Mouse (Mus musculus): Measurements from ENCODE around the gene Pik3c2b. TPM values are rescaled to one million over a fixed set of nuclear protein-coding genes. Genes with fewer than 3 reads are reported as not detected.

The Pik3c2b gene
- 15.7 and 18.7 TPM in 2 replicates for polyA plus RNA-seq (2015; fragmentation: Nextera tagmentation; extraction: Ambion mirVana)

DNA sequence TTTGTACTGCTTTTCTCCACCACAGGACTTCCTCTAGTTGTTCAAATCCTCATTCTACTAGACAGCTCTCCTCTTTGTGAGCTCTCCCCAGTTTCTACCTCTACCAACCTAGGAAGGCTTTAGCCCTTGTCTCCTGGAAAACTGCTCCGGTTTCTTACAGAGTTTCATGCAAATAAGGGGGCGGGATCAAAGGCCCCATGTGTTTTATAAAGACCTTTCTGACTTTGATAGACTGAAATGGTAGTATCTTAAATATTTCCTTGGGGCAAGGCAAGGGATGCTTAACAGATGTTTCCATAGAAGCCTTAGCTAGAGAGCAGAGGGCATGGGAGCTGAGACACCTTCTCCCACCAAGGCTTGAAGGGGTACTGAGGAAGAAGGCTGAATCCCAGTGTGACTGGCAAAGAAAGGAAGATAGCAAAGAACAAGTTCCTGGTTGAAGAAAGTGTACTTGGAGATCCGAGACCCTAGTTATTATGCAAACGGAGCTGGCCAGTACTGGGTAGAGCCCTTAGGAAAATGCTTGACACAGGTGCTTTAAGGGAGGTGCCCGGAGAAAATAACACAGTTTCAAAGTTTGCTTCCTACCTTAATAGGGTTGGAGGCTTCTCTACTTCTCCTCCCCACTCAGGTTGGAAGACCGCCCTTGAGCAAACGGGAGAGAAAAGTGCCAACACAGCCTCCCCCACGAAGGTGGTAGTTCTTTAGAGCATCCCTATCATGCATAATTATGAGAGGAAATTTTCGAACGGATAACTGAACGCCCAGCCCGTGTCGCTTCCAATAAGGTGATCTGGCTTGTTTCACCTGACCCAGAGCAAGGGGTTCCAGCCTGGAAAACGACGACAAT is at the start of gene Pik3c2b:
Gene Pik3c2b (plus strand): TSS at position 657 of the 850 bp plus-strand sequence.
- ATAC-seq (replicated peaks): peak; percentile 30; the same call in 1 of the 2 replicates
- WGBS: 3% methylated on average over 15 of the region's 15 CpGs
- Histone ChIP-seq H3K4me2 (replicated peaks) (peak within 1 kb of the TSS; percentile 59), H3K4me3 (peak within 1 kb of the TSS; percentile 56), H3K9me3 (no peaks in the 10 kb centered on the region), H3K36me3 (no peaks in the 10 kb centered on the region), H3K9ac (replicated peaks) (peak within 1 kb of the TSS; percentile 93), H3K27ac (replicated peaks) (peak within 1 kb of the TSS; percentile 93), H3K27me3 (no peaks in the 10 kb centered on the region), H3K4me1 (peaks cover 42% of the 10 kb centered on the region)

- Histone ChIP-seq H3K4me1 (no peaks in the 10 kb centered on the region), H3K4me3 (no peak overlapping the region), H3K9me3 (no peaks in the 10 kb centered on the region), H3K9ac (replicated peaks) (no peak overlapping the region), H3K36me3 (peaks cover 73% of the 10 kb centered on the region), H3K4me2 (replicated peaks) (no peak overlapping the region), H3K27me3 (no peaks in the 10 kb centered on the region), H3K27ac (replicated peaks) (no peak overlapping the region)
- ATAC-seq (replicated peaks): no peak
- 96% methylated on average over 6 of the region's 6 CpGs for WGBS
Observed at GRCm38 (mm10) chr1:133000347-133000746, 45.1 kb upstream of the Pik3c2b start.

DNA sequence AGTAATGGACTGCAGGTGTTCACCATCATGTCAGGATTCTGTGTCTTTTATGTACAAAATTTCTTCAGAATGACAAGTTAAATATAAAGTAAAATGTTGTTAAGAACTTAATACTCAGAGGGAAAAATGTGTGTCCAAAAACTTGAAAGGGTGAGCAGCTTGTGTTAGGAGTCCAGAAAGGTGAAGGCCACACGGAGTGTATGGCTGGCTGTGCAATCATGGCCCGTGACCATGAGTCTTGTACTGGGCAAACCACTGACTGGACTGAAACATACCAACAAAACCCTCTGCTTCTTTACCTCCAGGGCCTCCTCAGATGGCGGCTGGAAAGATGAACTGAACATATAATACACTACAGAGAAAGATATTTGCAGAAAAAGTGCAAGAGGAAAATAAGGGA is 38.9 kb upstream of the Pik3c2b start:
- Histone ChIP-seq H3K9ac (replicated peaks) (no peak overlapping the region), H3K27ac (replicated peaks) (no peak overlapping the region), H3K4me3 (no peak overlapping the region), H3K9me3 (no peaks in the 10 kb centered on the region), H3K36me3 (peaks cover 54% of the 10 kb centered on the region), H3K4me2 (replicated peaks) (no peak overlapping the region), H3K27me3 (no peaks in the 10 kb centered on the region), H3K4me1 (no peaks in the 10 kb centered on the region)
- no peak for ATAC-seq (replicated peaks)
- WGBS: 90% methylated on average over 3 of the region's 3 CpGs

GRCm38 (mm10) chr1:133011955-133012841 is 33.3 kb upstream of the Pik3c2b start:
- Histone ChIP-seq H3K4me2 (replicated peaks) (no peak overlapping the region), H3K27me3 (no peaks in the 10 kb centered on the region), H3K27ac (replicated peaks) (no peak overlapping the region), H3K9ac (replicated peaks) (no peak overlapping the region), H3K9me3 (no peaks in the 10 kb centered on the region), H3K4me3 (no peak overlapping the region), H3K36me3 (peaks cover 59% of the 10 kb centered on the region), H3K4me1 (no peaks in the 10 kb centered on the region)
- no peak for ATAC-seq (replicated peaks)
- 90% methylated on average over 12 of the region's 13 CpGs for WGBS

DNA sequence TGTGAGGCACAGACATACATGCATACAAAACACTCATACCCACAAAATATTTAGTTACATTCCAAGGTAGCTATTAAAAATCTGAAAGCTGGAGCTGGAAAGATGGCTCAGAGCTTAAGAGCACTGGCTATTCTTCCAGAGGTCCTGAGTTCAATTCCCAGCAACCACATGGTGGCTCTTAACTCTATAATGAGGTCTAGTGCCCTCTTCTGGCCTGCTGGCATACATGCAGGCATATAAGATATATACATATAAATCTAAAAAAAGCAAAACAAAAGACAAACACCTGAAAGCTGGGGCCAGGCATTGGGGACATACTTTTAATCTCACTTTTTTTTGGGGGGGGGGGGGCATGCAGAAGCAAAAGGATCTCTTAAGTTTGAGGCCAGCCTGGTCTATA is 32.1 kb upstream of the Pik3c2b start:
- H3K36me3 ChIP-seq: peaks cover 62% of the 10 kb centered on the region

GRCm38 (mm10) chr1:133014196-133014595 is 31.3 kb upstream of the Pik3c2b start:
- no peak overlapping the region for H3K27ac ChIP-seq (replicated peaks)
- no peaks in the 10 kb centered on the region for H3K27me3 ChIP-seq
- no peak overlapping the region for H3K4me2 ChIP-seq (replicated peaks)
- WGBS: 86% methylated on average over 1 of the region's 1 CpGs
- no peak for ATAC-seq (replicated peaks)
- no peaks in the 10 kb centered on the region for H3K4me1 ChIP-seq
- peaks cover 62% of the 10 kb centered on the region for H3K36me3 ChIP-seq
- no peaks in the 10 kb centered on the region for H3K9me3 ChIP-seq
- no peak overlapping the region for H3K4me3 ChIP-seq
- H3K9ac ChIP-seq (replicated peaks): no peak overlapping the region

More for the DNA sequence above, 32.1 kb upstream of the Pik3c2b start:
- no peak overlapping the region for H3K9ac ChIP-seq (replicated peaks)
- no peak for ATAC-seq (replicated peaks)
- H3K4me3 ChIP-seq: no peak overlapping the region
- no peaks in the 10 kb centered on the region for H3K4me1 ChIP-seq
- H3K9me3 ChIP-seq: no peaks in the 10 kb centered on the region
- H3K27me3 ChIP-seq: no peaks in the 10 kb centered on the region
- H3K27ac ChIP-seq (replicated peaks): no peak overlapping the region
- no peak overlapping the region for H3K4me2 ChIP-seq (replicated peaks)

DNA sequence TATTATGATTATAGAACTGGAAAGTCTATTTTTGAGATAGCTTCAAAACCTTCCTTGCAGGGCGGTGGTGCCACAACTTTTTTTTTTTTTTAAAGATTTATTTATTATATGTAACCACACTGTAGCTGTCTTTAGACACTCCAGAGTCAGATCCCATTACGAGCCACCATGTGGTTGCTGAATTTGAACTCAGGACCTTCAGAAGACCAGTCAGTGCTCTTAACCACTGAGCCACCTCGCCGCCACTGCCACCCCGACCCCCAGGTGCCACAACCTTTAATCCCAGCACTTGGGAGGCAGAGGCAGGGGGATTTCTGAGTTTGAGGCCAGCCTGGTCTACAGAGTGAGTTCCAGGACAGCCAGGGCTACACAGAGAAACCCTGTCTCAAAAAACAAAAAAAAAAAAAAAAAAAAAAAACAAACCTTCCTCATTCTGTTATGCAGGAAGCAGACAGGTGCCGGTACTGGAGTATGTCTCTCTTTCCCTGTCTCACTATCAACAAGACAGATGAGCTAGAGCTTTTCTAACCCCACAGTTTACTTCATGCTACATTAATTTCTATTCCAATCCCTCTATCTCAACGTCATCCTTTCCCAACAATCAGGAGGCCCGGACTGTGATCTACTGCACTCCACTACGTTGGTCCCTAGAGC is 28.6 kb upstream of the Pik3c2b start:
- Histone ChIP-seq H3K36me3 (peaks cover 48% of the 10 kb centered on the region), H3K4me2 (replicated peaks) (no peak overlapping the region), H3K9ac (replicated peaks) (no peak overlapping the region), H3K4me1 (no peaks in the 10 kb centered on the region), H3K27ac (replicated peaks) (no peak overlapping the region), H3K9me3 (no peaks in the 10 kb centered on the region), H3K27me3 (no peaks in the 10 kb centered on the region), H3K4me3 (no peak overlapping the region)
- WGBS: 97% methylated on average over 9 of the region's 9 CpGs
- ATAC-seq (replicated peaks): no peak

GRCm38 (mm10) chr1:133018580-133018979 is 26.9 kb upstream of the Pik3c2b start:
- Histone ChIP-seq H3K4me1 (no peaks in the 10 kb centered on the region), H3K36me3 (peaks cover 40% of the 10 kb centered on the region)
- 94% methylated on average over 2 of the region's 2 CpGs for WGBS

DNA sequence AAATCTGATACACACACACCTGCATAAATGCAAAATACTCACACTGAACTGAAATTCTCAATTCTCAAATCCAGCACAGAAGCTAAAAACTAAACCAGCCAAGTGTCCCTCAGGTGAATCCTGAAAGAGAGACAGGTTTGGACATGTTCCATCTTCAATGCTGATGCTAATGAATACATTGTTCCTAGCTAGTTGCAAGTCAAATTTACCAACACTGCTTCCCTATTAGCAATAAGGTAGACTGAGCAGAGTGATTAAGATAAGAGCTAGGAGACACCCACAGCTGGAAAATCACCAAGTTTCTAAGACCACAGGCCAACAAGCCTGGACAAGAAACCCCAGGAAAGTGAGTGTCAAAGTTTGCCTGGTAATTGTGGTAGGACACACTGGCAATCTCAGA is 26.2 kb upstream of the Pik3c2b start:
- H3K27me3 ChIP-seq: no peaks in the 10 kb centered on the region
- H3K9ac ChIP-seq (replicated peaks): no peak overlapping the region
- no peaks in the 10 kb centered on the region for H3K9me3 ChIP-seq
- ATAC-seq (replicated peaks): no peak
- peaks cover 6% of the 10 kb centered on the region for H3K4me1 ChIP-seq
- H3K36me3 ChIP-seq: peaks cover 36% of the 10 kb centered on the region
- H3K27ac ChIP-seq (replicated peaks): no peak overlapping the region
- H3K4me3 ChIP-seq: no peak overlapping the region
- H3K4me2 ChIP-seq (replicated peaks): no peak overlapping the region

More at GRCm38 (mm10) chr1:133018580-133018979, 26.9 kb upstream of the Pik3c2b start:
- H3K9me3 ChIP-seq: no peaks in the 10 kb centered on the region
- no peak overlapping the region for H3K4me3 ChIP-seq
- no peak overlapping the region for H3K9ac ChIP-seq (replicated peaks)
- H3K27ac ChIP-seq (replicated peaks): no peak overlapping the region
- H3K27me3 ChIP-seq: no peaks in the 10 kb centered on the region
- no peak for ATAC-seq (replicated peaks)
- no peak overlapping the region for H3K4me2 ChIP-seq (replicated peaks)

DNA sequence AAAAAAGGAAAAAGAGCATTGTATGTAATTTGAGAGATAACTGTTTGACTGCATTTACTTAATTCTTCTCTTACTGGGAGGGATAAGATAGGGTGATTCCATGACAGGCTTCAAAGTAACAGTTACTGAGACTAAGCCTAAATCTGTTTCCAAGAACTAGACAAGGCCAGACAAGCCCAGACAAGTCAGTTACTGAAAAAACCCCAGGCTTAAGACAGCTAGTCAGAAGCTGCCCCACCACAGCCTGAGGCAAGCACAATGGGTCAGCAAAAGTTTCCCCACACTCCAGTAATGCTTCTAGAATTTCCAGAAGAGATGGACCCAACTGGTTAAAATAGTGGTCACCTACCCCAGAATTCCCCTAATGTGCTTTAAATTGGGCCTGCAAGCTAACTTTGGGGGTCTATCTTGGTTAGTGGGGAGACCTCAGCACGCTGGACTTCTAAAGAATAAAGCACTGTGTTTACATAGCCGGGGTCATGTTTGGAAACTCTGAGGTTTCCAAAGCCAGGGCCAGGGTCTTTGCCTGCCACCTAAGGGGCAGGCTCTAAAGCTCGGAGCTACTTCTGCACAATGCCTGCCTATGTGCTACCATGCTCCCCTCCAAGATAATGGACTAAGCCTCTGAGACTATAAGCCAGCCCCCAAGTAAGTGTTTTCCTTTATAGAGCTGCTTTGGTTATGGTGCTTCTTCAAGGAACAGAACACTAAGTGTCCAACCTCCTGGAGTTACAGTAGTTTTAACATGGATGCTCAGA is 25.2 kb upstream of the Pik3c2b start:
- no peak for ATAC-seq (replicated peaks)
- Histone ChIP-seq H3K4me1 (peaks cover 8% of the 10 kb centered on the region), H3K4me2 (replicated peaks) (no peak overlapping the region), H3K9ac (replicated peaks) (no peak overlapping the region), H3K36me3 (peaks cover 26% of the 10 kb centered on the region), H3K9me3 (no peaks in the 10 kb centered on the region), H3K4me3 (no peak overlapping the region), H3K27me3 (no peaks in the 10 kb centered on the region), H3K27ac (replicated peaks) (no peak overlapping the region)
- 55% methylated on average over 3 of the region's 3 CpGs for WGBS

DNA sequence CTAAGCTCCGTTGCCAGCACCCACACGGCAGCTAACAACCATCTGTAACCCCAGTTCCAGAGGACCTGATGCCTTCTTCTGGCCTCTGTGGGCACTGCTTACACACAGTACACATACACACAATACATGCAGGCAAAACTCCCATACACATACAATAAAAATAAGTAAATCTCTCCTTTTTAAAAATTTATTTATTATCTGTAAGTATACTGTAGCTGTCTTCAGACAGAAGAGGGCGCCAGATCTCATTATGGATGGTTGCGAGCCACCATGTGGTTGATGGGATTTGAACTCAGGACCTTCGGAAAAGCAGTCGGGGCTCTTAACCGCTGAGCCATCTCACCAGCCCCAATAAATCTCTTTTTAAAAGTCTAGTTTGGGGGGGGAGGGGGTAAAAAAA is 24.1 kb upstream of the Pik3c2b start:
- H3K27me3 ChIP-seq: no peaks in the 10 kb centered on the region
- H3K36me3 ChIP-seq: peaks cover 21% of the 10 kb centered on the region
- no peaks in the 10 kb centered on the region for H3K9me3 ChIP-seq
- no peak overlapping the region for H3K27ac ChIP-seq (replicated peaks)
- H3K9ac ChIP-seq (replicated peaks): no peak overlapping the region
- H3K4me2 ChIP-seq (replicated peaks): no peak overlapping the region
- H3K4me1 ChIP-seq: peaks cover 8% of the 10 kb centered on the region
- ATAC-seq (replicated peaks): no peak
- WGBS: 95% methylated on average over 7 of the region's 7 CpGs
- no peak overlapping the region for H3K4me3 ChIP-seq
